Mouse (Mus musculus) myocyte (in vitro differentiated cells): Measurements from ENCODE around the gene Gnb3.

Source experiments
- CEBPB ChIP-seq: IDR thresholded peaks from 2 replicates; pipeline ENCODE4 v1.6.1; 2011; ENCODE audit warnings: mild to moderate bottlenecking, moderate library complexity; ENCODE audit not compliant: poor library complexity, insufficient read depth, severe bottlenecking
- MAX ChIP-seq: IDR thresholded peaks from one replicate; pipeline ENCODE4 v1.6.1; 2011; ENCODE audit warnings: low read depth, mild to moderate bottlenecking, control low read depth
- MYOD1 ChIP-seq, 3 experiments: IDR thresholded peaks; one replicate each; pipeline ENCODE4 v1.6.1; 2011; ENCODE audit warnings: control low read depth in 2 of 3, low read depth in 2 of 3, mild to moderate bottlenecking in 2 of 3, moderate library complexity in 1 of 3; ENCODE audit not compliant: insufficient read length in 2 of 3, control insufficient read depth in 1 of 3
- MYOG ChIP-seq, 3 experiments: IDR thresholded peaks; one replicate each; pipeline ENCODE4 v1.6.1; 2011; ENCODE audit warnings: control low read depth in 2 of 3, low read depth in 2 of 3, mild to moderate bottlenecking in 2 of 3; ENCODE audit not compliant: insufficient read length in 2 of 3, control insufficient read depth in 1 of 3, insufficient read depth in 1 of 3
- POLR2A ChIP-seq: IDR thresholded peaks from one replicate; pipeline ENCODE4 v1.6.1; 2011; ENCODE audit warnings: low read depth, mild to moderate bottlenecking, control low read depth, moderate library complexity; ENCODE audit not compliant: insufficient read length
- POLR2AphosphoS2 ChIP-seq: IDR thresholded peaks from one replicate; pipeline ENCODE4 v1.6.1; 2011; ENCODE audit warnings: low read depth, control low read depth; ENCODE audit not compliant: insufficient read length
- TCF3 ChIP-seq: IDR thresholded peaks from one replicate; pipeline ENCODE4 v1.6.1; 2011; ENCODE audit warnings: low read depth, control low read depth; ENCODE audit not compliant: insufficient read length

- TF ChIP-seq MAX = no peak
- TF ChIP-seq MYOD1 (IDR thresholded peaks at IDR 0.05; ENCODE audit: control insufficient read depth in 1 of 3, insufficient read length in 2 of 3, low read depth in 2 of 3) = no peak
- no peak for TF ChIP-seq POLR2A
- no peak for TF ChIP-seq CEBPB
- no peak for TF ChIP-seq MYOG (IDR thresholded peaks at IDR 0.05; ENCODE audit: control insufficient read depth in 1 of 3, insufficient read depth in 1 of 3, insufficient read length in 2 of 3, low read depth in 2 of 3)
- no peak for TF ChIP-seq POLR2AphosphoS2
- TF ChIP-seq TCF3 = no peak
These were observed 35.7 kb downstream of the Gnb3 start for GRCm38 (mm10) chr6:124804341-124804740.
